Mouse (Mus musculus): ENCODE measurements around the gene Apoc1. TPM values are rescaled to one million over a fixed set of nuclear protein-coding genes. Genes with fewer than 3 reads are reported as not detected.

The Apoc1 gene
- total and polyA plus RNA-seq, 3 experiments: 0.35 TPM; not detected in 2

GRCm38 (mm10) chr7:19697949-19698906 lies 5.8 kb upstream of the Apoc1 start:
- H3K79me2 ChIP-seq (ENCODE audit: control insufficient read depth, insufficient read depth, low read length, poor library complexity): no peaks in the 10 kb centered on the region
- no peak overlapping the region for H3K4me3 ChIP-seq (ENCODE audit: control insufficient read depth in 1 of 2, insufficient read depth in 1 of 2, low read depth in 2 of 2, low read length in 2 of 2)
- H3K9ac ChIP-seq (ENCODE audit: control insufficient read depth, low read depth, low read length, poor library complexity, severe bottlenecking): no peak overlapping the region
- H3K36me3 ChIP-seq (ENCODE audit: control insufficient read depth in 1 of 2, insufficient read depth in 2 of 2, low read length in 2 of 2): peaks cover 2 to 46% of the 10 kb centered on the region in 2 experiments; a peak in 3 of 4 replicates
- no peak for TF ChIP-seq BHLHE40 (IDR thresholded peaks at IDR 0.05; ENCODE audit: borderline replicate concordance, low read depth, low read length)
- TF ChIP-seq ETS1 (IDR thresholded peaks at IDR 0.05; ENCODE audit: low read depth, low read length): no peak
- no peak for TF ChIP-seq E2F4 (IDR thresholded peaks at IDR 0.05; ENCODE audit: borderline replicate concordance, low read depth, low read length)
- TF ChIP-seq GABPA (IDR thresholded peaks at IDR 0.05; ENCODE audit: low read depth, low read length): no peak
- TF ChIP-seq UBTF (IDR thresholded peaks at IDR 0.05; ENCODE audit: borderline replicate concordance, insufficient read depth, low read depth, low read length): no peak
- TF ChIP-seq CHD1 (IDR thresholded peaks at IDR 0.05; ENCODE audit: low read depth, low read length): no peak
- TF ChIP-seq TAL1 (IDR thresholded peaks at IDR 0.05; ENCODE audit: low read length): no peak
- DNase-seq (ENCODE audit: low read depth, low spot score): no peak
- H3K27ac ChIP-seq (ENCODE audit: control insufficient read depth, low read depth, low read length): peak overlapping the region; percentile 54; the same call in 1 of the 2 replicates
- no peaks in the 10 kb centered on the region for H3K9me3 ChIP-seq (replicated peaks; ENCODE audit: insufficient read depth, low read length)
- no peaks in the 10 kb centered on the region for H3K27me3 ChIP-seq (ENCODE audit: control insufficient read depth in 1 of 2, insufficient read depth in 2 of 2, low read length in 2 of 2)
- peaks cover 14 to 46% of the 10 kb centered on the region in 2 experiments for H3K4me1 ChIP-seq (ENCODE audit: control insufficient read depth in 1 of 2, insufficient read depth in 2 of 2, low read length in 2 of 2)

- Histone ChIP-seq H3K27ac (ENCODE audit: control insufficient read depth, low read depth, low read length) (peak overlapping the region; percentile 98), H3K9me3 (replicated peaks; ENCODE audit: insufficient read depth, low read length) (no peaks in the 10 kb centered on the region), H3K79me2 (ENCODE audit: control insufficient read depth, insufficient read depth, low read length, poor library complexity) (no peaks in the 10 kb centered on the region), H3K4me1 (ENCODE audit: control insufficient read depth in 1 of 2, insufficient read depth in 2 of 2, low read length in 2 of 2) (peaks cover 14 to 51% of the 10 kb centered on the region in 2 experiments), H3K27me3 (ENCODE audit: control insufficient read depth in 1 of 2, insufficient read depth in 2 of 2, low read length in 2 of 2) (no peaks in the 10 kb centered on the region), H3K36me3 (ENCODE audit: control insufficient read depth in 1 of 2, insufficient read depth in 2 of 2, low read length in 2 of 2) (peaks cover 0 to 46% of the 10 kb centered on the region in 2 experiments; a peak in 2 of 4 replicates), H3K9ac (ENCODE audit: control insufficient read depth, low read depth, low read length, poor library complexity, severe bottlenecking) (no peak overlapping the region), H3K4me3 (ENCODE audit: control insufficient read depth in 1 of 2, insufficient read depth in 1 of 2, low read depth in 2 of 2, low read length in 2 of 2) (no peak overlapping the region)
- no peak for DNase-seq (ENCODE audit: low read depth, low spot score)
- no peak for TF ChIP-seq UBTF (IDR thresholded peaks at IDR 0.05; ENCODE audit: borderline replicate concordance, insufficient read depth, low read depth, low read length)
- no peak for TF ChIP-seq GATA1 (IDR thresholded peaks at IDR 0.05; ENCODE audit: low read depth, low read length)
- no peak for TF ChIP-seq KAT2A (conservative IDR thresholded peaks at IDR 0.05; ENCODE audit: low read depth, low read length)
- TF ChIP-seq CTCF (IDR thresholded peaks at IDR 0.05 in 2 of 3, conservative IDR thresholded peaks at IDR 0.05 in 1 of 3; ENCODE audit: control insufficient read depth in 1 of 3, insufficient read depth in 1 of 3, low read depth in 2 of 3, low read length in 3 of 3, poor library complexity in 1 of 3, severe bottlenecking in 1 of 3): no peak
- no peak for TF ChIP-seq POLR2A (IDR thresholded peaks at IDR 0.05; ENCODE audit: control insufficient read depth in 1 of 2, insufficient read depth in 1 of 2, low read depth in 1 of 2, low read length in 2 of 2, poor library complexity in 1 of 2)
- TF ChIP-seq HCFC1 (IDR thresholded peaks at IDR 0.05; ENCODE audit: low read depth, low read length): no peak
- TF ChIP-seq MYB (IDR thresholded peaks at IDR 0.05; ENCODE audit: low read depth, low read length): no peak
- TF ChIP-seq POLR2AphosphoS2 (IDR thresholded peaks at IDR 0.05; ENCODE audit: low read length): no peak
- TF ChIP-seq ZC3H11A (IDR thresholded peaks at IDR 0.05; ENCODE audit: low read depth, low read length): no peak
- no peak for TF ChIP-seq RAD21 (IDR thresholded peaks at IDR 0.05; ENCODE audit: low read depth, low read length)
- TF ChIP-seq ZNF384 (IDR thresholded peaks at IDR 0.05; ENCODE audit: low read depth, low read length): no peak
- no peak for TF ChIP-seq E2F4 (IDR thresholded peaks at IDR 0.05; ENCODE audit: borderline replicate concordance, low read depth, low read length)
- no peak for TF ChIP-seq CHD2 (IDR thresholded peaks at IDR 0.05; ENCODE audit: low read length)
Measured at GRCm38 (mm10) chr7:19696336-19696873, 3.9 kb upstream of the Apoc1 start.
